Mouse (Mus musculus): ENCODE data around the gene Spg7.
"Not testable (repeated sequence)": the region's sequence is repeated elsewhere in the genome, so short reads cannot be mapped to it uniquely, and the experiment has no call there.

The Spg7 gene

DNA sequence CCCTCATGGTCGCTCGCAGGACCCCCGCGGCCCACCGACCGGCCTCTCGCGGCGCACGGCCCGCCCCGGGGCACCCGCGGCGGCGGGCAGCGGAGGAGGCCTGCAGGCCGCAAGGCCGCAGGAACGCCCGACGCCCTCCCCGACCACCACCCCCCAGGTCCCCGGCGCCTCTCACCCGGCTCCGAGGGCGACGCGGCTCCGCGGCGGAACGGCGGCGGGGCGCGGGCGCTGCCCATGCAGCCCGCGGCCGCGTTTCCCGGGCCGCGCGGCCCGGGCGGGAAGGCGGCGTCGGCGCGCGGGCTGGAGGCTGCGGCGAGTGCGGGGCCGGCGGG lies 21.0 kb upstream of the Spg7 start:
- no peak for DNase-seq

DNA sequence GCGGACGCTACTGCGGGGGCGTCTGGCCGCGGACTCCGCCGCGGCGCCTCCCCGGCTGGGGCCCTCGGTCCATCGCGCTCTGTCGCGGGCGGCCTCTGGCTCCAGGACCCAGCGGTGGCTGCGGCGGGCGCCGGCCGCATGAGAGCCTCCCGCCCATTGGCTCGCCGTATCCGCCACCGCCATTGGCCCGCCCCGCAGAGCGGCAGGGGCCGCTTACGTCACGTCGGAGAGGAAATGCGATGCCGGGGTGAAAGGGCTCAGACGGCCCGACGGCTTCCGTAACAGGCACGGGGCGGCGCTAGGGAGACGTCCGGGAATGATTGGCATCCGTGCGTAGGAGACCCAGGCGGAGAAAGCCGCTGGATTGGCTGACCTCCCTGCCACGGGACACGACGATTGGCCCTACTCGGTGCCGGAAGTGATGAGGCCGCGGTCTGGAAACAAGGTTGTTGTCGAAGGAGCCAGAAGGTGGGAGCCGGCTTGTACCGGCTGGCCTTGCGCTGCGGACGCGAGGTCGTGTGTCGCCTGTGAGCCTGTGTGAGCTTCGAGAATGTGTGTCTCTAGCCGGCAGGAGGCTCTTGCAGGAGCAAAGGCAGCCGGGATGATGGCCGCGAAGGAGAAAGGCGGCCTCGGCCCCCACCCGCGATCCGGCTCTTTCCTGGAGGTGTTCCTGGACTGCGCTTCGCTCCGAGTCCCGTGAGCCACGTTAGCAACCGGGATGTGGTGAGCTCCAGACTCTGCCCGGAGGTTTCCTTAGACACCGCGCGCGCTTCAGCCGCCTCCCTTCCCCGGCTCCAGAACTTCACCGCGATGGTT lies 20.4 kb upstream of the Spg7 start, which contains the start of gene Ankrd11:
Gene Ankrd11, minus strand, starts transcription at position 120 of the 816 bp plus-strand sequence.
- DNase-seq, result peak; percentile 99

DNA sequence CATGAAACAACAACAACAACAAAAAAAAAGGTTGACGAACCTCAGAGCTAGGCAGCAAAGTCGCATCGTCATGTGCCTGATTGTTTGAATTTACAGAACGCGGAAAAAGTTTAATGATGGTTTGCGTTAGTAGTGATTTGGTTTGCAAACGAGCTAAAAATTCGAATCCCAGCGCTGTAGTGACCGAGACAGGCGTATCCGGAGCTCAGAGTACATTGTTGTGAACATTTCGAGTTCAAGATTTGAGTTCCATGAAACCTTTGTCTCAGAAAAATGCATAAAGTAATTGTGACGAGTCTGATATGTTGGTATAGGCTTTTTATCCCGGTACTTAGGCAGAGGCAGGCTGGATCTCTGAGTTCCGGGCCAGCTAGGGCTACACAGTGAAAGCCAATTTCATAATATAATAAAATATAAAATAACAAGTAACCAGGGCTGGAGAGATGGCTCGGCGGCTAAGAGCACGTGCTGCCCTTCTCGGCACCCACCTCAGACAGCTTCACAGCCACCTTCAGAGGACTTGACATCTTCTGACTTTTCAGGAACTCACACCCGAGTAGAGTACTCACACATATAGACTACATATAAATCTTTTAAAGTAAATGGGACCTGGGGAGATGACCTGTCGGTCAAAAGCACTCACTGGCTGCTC lies 19.6 kb upstream of the Spg7 start:
- DNase-seq, result no peak

DNA sequence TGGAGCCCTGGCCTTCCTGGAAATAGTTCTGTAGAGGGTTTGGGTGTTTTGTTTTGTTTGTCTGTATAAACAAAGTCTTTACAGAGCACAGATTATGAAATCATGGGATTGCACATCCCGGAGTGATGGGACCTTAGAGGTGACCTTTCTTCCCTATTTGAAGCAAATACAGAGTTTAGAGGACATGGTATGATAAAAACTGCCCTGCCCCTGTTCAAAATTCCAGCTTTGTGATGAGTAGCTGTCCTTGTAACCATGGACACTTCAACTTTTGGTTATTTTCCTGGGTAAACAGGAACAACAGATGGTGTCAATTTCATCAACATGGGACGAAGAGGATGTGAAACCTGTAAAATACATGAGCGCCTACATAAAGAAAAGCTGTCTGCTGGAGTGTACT lies 18.8 kb upstream of the Spg7 start:
- no peak for DNase-seq

DNA sequence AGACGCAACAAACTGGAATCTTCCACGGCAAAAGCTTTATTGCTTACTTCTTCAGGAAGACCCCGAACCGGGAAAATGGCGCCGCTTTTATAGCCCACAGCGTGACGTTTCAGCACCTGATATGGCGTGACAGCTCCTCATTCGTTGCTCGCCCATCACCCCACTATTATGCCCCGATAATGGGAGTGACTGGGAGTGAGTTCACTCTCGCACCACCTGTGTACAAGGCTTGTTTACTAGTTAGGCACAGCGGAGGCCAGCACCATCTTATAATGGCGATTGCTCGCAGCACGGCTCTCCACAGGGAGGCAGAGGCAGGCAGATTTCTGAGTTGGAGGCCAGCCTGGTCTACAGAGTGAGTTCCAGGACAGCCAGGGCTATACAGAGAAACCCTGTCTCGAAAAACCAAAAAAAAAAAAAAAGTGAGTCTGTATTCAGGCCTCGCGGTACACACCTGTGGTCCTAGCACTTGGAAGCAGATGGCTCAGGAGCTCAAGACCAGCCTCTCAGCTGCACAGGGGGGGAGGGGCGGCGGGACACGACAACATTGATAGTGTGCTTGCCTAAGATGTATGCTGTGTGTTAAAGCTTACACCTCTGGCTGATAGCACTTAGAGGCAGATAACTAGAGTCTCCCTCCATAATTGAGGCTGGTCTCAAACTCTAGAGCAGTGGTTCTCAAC lies 17.9 kb upstream of the Spg7 start:
- not testable (repeated sequence) for DNase-seq

DNA sequence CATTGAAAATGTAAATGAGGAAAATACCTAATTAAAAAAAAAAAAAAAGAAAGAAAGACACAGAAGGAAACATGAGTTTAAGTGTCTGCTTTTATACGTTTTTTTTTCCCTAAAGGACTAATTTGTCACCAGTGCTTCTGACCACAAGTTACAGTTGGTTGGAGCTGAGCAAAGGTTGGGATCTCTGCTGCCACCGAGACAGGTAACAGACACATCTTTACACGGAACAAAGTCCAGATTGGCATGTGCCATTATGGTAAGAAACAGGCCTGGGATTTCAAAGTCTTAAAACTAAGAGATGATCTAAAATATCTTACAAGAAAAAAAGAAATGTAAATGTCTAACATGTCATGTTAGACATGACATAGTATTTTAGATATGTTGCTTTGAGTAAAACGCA lies 16.0 kb upstream of the Spg7 start:
- DNase-seq, result no peak

DNA sequence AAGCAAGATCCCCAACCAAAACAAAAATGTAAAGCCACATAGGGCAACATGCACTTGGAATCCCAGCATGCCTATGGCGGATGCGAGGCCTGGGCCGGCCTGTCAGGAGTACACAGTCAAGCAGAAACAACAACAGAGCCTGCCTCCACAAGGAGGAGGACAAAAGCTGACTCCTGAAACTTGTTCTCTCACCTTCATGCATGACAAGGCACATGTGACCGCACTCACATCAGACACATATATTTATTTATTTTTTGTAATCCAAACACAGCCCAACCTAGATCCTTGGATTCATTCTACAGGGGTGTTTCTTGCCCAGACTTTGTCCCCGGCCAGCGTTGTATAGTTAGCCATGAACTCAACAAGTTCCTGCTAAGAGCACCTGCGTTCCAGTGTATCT lies 14.9 kb upstream of the Spg7 start:
- DNase-seq, result no peak

DNA sequence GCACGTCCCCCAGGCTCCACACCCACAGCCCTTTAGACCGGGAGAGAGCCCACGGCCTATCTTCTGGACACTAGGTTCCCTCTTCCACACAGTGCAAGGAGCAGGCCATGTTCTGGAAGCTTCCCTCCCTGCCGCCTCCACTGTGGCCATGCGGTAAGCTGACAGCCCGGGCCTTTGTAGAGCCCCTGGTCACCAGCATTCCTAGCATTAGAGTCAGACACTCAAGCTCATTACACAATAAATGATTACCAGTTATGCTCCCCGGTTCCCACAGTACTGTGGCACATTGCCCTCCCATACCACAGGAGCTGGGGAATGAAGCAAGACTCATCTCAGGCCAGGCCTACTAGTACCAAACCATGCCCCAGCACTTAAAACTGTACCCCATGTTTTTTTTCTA lies 14.3 kb upstream of the Spg7 start:
- no peak for DNase-seq

DNA sequence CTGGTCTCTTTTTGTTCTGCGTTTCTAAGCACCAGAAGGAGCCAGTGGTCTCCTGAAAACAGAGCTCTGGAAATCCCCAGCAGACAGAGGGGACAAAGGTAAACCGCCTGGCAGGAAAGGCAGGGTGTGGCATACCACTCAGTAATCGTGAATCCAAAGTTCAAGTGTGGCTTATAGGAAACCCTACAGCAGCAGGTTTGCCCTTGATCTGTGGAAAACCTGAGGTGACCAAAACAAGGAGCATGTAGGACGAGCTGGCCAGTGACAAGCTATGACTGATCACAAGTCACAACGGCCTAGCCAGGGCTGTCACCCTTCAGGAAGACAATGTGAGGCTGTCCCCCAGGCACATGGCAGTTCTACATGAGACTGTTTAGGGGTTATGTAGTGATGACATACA lies 11.3 kb upstream of the Spg7 start:
- DNase-seq, result no peak

DNA sequence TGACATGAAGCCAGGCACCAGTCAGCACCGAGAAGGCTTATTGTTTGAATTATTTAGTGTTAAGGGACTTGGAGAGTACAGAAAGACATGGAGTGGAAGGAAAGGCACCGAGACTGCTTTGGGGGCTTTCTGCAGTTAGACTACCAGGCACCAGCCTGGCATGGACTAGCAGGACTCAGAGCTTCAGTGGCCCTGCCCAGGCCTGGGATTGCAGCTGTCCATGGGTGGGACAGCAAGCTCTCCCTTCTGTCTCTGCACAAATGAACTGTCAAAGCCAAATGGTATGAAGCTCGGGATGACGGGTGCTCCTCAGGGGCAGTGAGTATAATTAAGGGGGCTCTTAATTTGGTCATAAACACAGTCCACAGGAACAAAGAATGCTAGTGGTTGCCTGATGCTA lies 1.3 kb downstream of the Spg7 start:
- no peak for DNase-seq

DNA sequence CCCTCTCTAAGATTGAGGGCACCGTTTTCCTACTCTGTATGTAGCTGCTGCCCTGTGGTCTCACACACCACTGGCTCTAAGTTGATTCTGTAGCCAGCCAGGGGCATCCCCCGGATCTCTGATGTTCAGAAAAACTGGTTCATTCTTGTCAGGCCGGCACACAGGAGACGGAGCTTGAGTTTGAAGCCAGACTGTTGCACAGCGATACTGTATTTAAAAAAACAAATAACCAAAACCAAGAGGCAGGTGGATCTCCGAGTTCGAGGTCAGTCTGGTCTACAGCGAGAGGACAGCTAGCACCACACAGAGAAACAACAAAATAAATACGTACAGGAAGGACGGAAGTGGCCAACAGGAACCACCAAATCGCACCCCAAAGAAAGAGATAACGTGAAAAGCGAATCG lies 2.1 kb downstream of the Spg7 start:
- DNase-seq, result peak; percentile 46

DNA sequence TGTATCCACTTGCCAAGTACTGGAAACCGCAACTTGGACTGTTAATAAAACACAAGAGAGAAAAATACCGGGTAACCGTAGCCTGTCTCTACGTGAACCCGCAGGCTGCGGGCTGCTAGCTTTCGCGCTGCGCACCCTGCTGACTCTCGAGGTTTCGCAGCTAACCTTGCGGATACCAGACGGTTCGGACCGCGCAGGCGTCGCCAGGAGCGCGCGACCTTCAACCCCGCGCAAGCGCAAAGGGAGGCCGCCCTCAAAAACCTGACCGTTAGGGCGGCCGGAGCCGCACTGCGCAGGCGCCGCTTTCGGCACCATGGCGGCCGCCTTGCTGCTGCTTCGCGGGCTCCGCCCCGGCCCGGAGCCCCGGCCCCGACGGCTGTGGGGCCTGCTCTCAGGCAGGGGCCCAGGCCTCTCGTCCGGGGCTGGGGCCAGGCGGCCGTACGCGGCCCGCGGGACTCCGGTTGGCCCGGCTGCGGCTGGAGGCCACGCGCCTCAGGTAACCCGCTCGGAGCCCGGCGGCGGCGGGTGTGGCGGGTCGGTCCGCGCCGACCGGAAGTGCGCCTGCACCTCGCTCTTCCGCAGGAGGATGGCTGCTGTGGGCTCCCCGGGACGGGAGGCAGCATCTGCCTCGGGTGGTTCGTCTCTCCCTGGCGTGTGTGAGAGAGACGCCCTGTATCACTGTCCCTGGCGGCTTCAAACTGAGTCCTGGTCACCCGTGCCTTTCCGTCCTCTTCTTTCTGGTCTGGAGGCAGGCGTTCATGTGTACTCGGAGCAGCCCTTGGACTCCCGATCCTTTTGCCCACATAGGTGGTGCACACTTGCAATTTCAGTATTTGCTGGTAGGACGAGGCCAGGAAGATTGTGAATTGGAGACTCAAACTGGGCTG lies 2.7 kb downstream of the Spg7 start:
- DNase-seq, result peak; percentile 98

DNA sequence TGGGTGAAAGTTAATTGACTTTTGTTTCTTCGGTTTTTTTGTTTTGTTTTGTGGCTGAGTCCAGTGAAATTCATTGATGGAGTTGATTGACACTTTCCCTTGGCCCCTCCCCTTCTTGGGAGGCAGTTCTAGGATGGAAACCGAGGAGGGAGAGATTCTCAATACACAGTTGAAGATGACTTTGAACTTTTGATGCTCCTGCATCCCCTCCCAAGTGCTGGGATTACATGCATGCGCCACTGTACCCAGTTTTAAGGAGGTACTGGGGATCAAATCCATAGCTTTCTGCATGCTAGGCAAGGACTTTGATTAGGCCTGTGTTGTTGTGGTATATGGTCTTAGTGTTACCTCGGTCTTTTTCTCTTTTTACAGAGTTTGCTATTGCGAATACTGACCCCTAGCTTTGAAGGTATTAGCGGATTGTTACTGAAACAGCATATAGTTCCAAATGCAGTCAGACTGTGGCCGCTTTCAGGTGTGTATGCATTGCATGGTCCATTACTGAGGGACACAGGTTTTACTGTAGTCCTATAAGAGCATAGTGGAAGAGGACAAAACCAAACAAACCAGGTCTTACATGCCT lies 3.5 kb downstream of the Spg7 start:
- DNase-seq, result peak; percentile 29

DNA sequence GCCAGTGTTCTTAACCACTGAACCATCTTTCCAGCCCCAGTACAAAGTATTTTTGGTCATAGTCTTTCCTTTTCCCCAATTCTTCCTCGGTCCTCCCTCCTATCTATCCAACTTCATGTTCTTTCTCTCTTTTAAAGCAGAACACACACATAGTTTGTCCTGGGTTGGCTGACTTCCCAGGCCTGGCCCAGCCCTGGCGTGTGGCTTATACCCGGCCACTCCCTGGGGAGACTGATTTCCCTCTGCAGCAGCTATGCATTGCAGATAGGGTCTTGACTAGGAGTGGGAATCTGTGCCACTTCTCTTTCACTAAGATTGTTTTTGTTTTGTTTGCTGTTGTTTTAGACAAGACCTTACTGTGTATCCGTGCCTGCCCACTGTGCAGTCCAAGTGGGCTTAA lies 8.4 kb downstream of the Spg7 start:
- no peak for DNase-seq

DNA sequence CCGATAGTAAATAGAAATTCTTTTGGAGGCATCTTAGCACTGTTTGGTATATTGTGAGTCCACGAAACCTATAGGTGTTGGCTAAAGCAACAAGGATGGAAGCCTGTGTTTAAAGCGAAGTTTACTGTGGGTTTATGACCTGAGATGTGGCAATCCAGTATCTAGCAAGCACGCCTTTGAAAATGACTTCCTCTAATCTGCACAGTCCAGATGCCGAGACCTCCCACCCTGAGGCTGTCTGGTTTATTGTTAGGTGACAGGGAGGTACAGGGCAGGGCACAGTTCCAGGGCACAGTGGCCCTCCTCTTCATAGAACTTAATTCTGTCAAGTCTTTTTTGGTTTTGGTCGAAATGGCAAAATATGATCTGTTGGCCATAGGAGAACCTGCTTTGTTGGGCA lies 14.5 kb downstream of the Spg7 start:
- DNase-seq, result peak; percentile 32

DNA sequence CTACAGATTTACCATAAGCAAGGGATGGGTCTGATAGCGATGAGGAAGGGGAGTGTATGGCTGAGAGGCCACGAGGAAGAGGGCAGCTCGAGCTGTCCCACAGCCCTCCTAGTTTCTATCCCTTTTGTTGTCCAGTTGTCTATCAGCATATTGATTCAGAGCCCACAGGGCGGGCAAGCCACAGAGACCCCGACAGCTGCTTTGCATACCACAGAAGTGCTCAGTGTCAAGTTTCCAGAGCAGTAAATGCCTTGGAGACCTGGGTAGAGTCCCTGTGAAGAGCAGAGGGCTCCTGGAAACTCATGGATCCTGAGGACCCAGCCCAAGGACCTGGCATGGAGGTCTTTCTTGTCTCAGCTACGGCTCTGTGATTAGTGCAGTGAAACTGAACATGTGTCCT lies 20.3 kb downstream of the Spg7 start:
- DNase-seq, result no peak

DNA sequence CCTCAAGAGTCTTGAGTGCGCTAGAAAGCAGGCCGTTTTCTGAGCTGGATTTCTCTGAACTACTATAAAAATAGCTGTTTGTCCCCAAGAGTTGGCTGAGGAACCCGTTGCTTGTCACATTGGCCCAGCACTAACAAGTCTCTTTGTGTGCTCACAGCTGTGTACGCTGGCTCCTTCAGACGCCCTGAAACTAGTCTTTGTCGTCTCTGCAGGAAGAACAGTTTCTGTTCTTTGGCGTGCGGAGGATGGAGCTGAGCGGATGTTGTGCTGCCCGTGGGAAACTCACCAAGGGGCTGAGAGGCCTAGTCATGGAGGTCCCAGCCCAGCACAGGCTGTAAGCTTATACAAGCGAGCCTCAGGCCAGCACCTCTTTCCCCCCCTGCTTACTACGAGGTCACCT lies 20.9 kb downstream of the Spg7 start:
- no peak for DNase-seq

DNA sequence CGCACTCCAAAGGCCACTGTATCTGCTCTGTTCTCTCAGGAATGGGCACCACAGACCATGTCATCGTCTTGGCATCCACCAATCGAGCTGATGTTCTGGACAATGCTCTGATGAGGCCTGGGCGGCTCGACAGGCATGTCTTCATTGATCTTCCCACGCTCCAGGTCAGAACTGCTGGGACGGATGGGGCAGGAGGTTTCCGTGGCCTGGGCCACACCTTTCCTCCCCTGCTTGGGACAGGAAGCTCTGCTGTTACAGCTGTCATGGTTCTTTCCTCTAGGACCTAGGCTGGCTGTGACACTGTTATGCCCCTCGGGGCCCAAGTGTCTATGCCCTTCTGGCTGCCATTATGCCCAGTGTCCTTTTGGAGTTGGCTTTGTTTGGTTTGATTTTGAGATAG lies 24.5 kb downstream of the Spg7 start:
- no peak for DNase-seq

DNA sequence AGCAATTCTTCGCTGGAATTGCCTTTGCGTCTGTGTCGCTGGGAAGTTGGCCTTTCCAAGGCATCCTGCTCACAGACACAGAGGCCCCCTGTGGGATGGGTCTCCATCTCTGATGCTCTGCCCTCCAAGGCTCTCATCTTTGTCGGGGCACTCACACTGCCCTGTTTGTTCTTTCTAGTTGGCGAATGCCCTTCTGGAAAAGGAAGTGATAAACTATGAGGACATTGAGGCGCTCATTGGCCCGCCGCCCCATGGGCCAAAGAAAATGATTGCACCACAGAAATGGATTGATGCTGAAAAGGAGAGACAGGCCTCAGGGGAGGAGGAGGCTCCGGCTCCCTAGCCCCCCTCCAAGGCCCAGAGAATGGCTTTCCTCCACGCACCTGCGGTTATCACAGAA lies 34.5 kb downstream of the Spg7 start:
- no peak for DNase-seq

DNA sequence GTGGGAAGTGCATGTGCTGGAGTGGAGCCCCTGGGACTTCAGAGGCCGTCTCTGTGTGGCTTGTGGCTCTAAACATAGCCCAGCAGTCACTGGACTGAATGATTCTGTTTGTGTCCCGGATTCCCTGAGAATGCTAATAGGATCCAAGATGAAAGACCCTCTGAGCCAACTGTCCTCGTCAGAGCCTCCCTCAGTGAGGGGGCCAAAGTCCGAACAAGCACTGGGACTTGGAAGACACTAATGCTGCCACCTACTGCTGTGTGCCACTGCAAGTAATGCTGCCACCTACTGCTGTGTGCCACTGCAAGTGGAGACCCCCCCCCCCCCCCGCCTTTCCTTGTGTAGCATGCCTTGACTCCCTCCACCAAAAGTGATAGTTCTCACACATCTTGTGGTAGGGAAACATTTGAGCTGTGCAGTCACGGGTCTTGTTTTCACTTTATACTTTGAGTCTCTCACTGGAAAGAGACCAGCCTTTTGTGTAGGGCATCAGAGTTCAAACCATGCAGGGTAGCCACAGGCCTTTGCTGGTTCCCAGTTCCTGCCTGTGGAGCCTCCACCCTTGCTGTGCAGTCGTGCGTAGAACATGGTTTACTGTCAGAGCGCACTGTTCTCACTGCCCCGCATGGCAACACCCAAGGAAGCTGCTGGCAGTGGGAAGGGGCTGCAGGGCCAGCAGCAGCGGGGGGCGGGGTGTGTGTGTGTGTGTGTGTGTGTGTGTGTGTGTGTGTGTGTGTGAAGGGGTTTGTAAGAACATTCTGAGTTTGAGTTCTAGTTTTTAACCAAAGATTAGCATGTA lies 35.2 kb downstream of the Spg7 start:
- no peak for DNase-seq

DNA sequence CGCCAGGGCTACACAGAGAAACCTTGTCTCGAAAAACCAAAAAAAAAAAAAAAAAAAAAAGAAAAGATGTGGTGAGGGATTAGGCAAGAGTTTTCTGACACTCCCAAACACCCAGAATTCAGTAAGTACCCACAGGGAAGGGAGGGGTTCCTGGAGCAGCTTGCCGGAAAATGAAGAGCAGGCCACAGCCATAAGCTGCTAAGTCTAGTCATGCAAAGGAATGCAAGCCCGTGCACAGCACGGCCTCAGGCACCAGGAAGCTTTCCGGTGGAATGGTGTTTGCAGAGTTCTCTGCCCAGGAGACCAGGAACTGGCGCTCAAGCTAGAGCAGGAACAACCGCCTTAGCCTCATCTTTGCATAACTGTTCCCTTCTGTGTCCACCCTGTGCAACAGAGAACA lies 37.5 kb downstream of the Spg7 start:
- DNase-seq, result no peak

DNA sequence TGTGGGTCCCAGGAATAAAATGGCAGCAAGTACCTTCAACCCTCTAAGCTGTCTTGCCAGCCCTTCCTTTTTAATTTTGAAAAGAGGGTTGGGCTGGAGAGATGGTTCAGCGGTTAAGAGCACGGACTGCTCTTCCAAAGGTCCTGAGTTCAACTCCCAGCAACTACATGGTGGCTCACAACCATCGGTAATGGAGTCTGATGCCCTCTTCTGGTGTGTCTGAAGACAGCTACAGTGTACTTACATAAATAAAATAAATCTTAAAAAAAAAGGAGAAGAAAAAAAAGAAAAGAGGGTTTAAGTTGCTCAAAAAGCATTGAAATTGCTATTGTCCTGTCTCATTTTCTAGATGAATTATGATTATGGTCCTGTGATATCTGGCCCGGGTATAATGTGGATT lies 38.5 kb downstream of the Spg7 start:
- DNase-seq, result no peak
